Mouse (Mus musculus) kidney, postnatal 0 days (tissue): ENCODE measurements around the gene Trpm3. TPM values are rescaled to one million over a fixed set of nuclear protein-coding genes. Genes with fewer than 3 reads are reported as not detected.
"Not testable (repeated sequence)": the region's sequence is repeated elsewhere in the genome, so short reads cannot be mapped to it uniquely, and the experiment has no call there.

Experiments used
- ATAC-seq: fragments of 200-750 bp; cut with Nextera tagmentation; replicated peaks from 2 replicates; pipeline ENCODE4 v1.8.0; 2017; ENCODE audit warnings: low read depth, moderate number of reproducible peaks, moderate TSS enrichment, moderate library complexity; ENCODE audit not compliant: low FRiP score
- DNase-seq: peaks from one replicate; pipeline ENCODE4 v3.0.0-alpha.2; 2016; ENCODE audit warnings: low spot score
- H3K27ac ChIP-seq: fragments of 300-500 bp; sonication (generic); 2 replicates; pipeline ENCODE4 v1.5.1; 2014; ENCODE audit warnings: mild to moderate bottlenecking
- H3K27me3 ChIP-seq: fragments of 300-500 bp; sonication (generic); 2 replicates; pipeline ENCODE4 v1.6.1; 2014; ENCODE audit warnings: low read length, mixed read lengths; ENCODE audit not compliant: insufficient read depth
- H3K36me3 ChIP-seq: fragments of 300-500 bp; sonication (generic); 2 replicates; pipeline ENCODE4 v1.6.1; 2014; ENCODE audit warnings: low read length, mixed read lengths; ENCODE audit not compliant: insufficient read depth
- H3K4me1 ChIP-seq: fragments of 300-500 bp; sonication (generic); replicated peaks from 2 replicates; pipeline ENCODE4 v1.6.1; 2014; ENCODE audit warnings: antibody characterized with exemption, low read length, mixed read lengths; ENCODE audit not compliant: insufficient read depth
- H3K4me2 ChIP-seq: fragments of 300-500 bp; sonication (generic); 2 replicates; pipeline ENCODE4 v1.6.1; 2014; ENCODE audit warnings: mild to moderate bottlenecking, low read length, moderate library complexity, mixed read lengths
- H3K4me3 ChIP-seq: fragments of 300-500 bp; sonication (generic); replicated peaks from 2 replicates; pipeline ENCODE4 v1.5.1; 2014; ENCODE audit warnings: low read depth, low read length
- H3K9ac ChIP-seq: fragments of 300-500 bp; sonication (generic); 2 replicates; pipeline ENCODE4 v1.6.1; 2014; ENCODE audit warnings: low read depth, low read length
- H3K9me3 ChIP-seq: fragments of 300-500 bp; sonication (generic); replicated peaks from 2 replicates; pipeline ENCODE4 v1.6.1; 2016; ENCODE audit warnings: low read length, inconsistent platforms, mixed read lengths
- CTCF ChIP-seq: IDR thresholded peaks from 2 replicates; pipeline ENCODE4 v1.5.1; 2016; ENCODE audit warnings: antibody characterized with exemption, low read depth, mild to moderate bottlenecking, moderate library complexity
- WGBS: fragments of 180-500 bp; shearing (Covaris S2); extraction: QIAGEN DNeasy Blood & Tissue Kit; methylation state at CpG from one replicate; pipeline ENCODE4 v1.1.7; 2014; 5-methylcytosine and 5-hydroxymethylcytosine counted together
- polyA plus RNA-seq: library from polyadenylated mRNA; unstranded; fragments of >200 nt; fragmentation: Nextera tagmentation; extraction: Ambion mirVana; gene quantifications from 2 replicates; pipeline ENCODE4 v1.2.1, GENCODE M21; 2015

Trpm3 gene
- polyA plus RNA-seq, 1 experiment from 2014 or later, result 2.1 TPM

- TF ChIP-seq CTCF, result no peak
- no peaks in the 10 kb centered on the region for H3K27me3 ChIP-seq
- H3K27ac ChIP-seq, result no peak overlapping the region
- WGBS, result 87% methylated on average over 7 of the region's 7 CpGs
- no peaks in the 10 kb centered on the region for H3K36me3 ChIP-seq
- ATAC-seq (no peak), DNase-seq (no peak)
- no peak overlapping the region for H3K4me3 ChIP-seq
- no peak overlapping the region for H3K9ac ChIP-seq
- no peaks in the 10 kb centered on the region for H3K9me3 ChIP-seq
- H3K4me1 ChIP-seq, result no peaks in the 10 kb centered on the region
- no peak overlapping the region for H3K4me2 ChIP-seq
Measured at GRCm38 (mm10) chr19:22848783-22849576, 710.1 kb downstream of the Trpm3 start.

GRCm38 (mm10) chr19:22851423-22851822 lies 712.6 kb downstream of the Trpm3 start:
- H3K4me2 ChIP-seq, H3K9me3 ChIP-seq, H3K4me1 ChIP-seq, H3K36me3 ChIP-seq, H3K9ac ChIP-seq, H3K4me3 ChIP-seq, ATAC-seq, H3K27me3 ChIP-seq, H3K27ac ChIP-seq: not testable (repeated sequence)
- 46% methylated on average over 5 of the region's 5 CpGs for WGBS
- peak; percentile 43 for DNase-seq

GRCm38 (mm10) chr19:22859644-22860043 lies 720.8 kb downstream of the Trpm3 start:
- no peak for ATAC-seq
- Histone ChIP-seq H3K4me1 (no peaks in the 10 kb centered on the region), H3K4me3 (no peak overlapping the region), H3K27me3 (no peaks in the 10 kb centered on the region), H3K4me2 (no peak overlapping the region), H3K27ac (no peak overlapping the region), H3K36me3 (no peaks in the 10 kb centered on the region), H3K9me3 (no peaks in the 10 kb centered on the region), H3K9ac (no peak overlapping the region)
- WGBS, result 39% methylated on average over 4 of the region's 4 CpGs
- TF ChIP-seq CTCF, result no peak
- DNase-seq, result peak; percentile 31

- Histone ChIP-seq H3K4me2 (no peak overlapping the region), H3K27me3 (no peaks in the 10 kb centered on the region), H3K9ac (no peak overlapping the region), H3K36me3 (no peaks in the 10 kb centered on the region), H3K4me1 (no peaks in the 10 kb centered on the region), H3K4me3 (no peak overlapping the region), H3K27ac (no peak overlapping the region), H3K9me3 (no peaks in the 10 kb centered on the region)
- 66% methylated on average over 5 of the region's 5 CpGs for WGBS
- TF ChIP-seq CTCF, result no peak
- DNase-seq (no peak), ATAC-seq (no peak)
Measured at GRCm38 (mm10) chr19:22867456-22867855, 728.6 kb downstream of the Trpm3 start.

- 91% methylated on average over 2 of the region's 2 CpGs for WGBS
- no peaks in the 10 kb centered on the region for H3K27me3 ChIP-seq
- no peak for ATAC-seq
- H3K27ac ChIP-seq, result no peak overlapping the region
- no peak overlapping the region for H3K4me3 ChIP-seq
- H3K36me3 ChIP-seq, result no peaks in the 10 kb centered on the region
- H3K4me1 ChIP-seq, result no peaks in the 10 kb centered on the region
- TF ChIP-seq CTCF, result no peak
- DNase-seq, result no peak
- H3K9ac ChIP-seq, result no peak overlapping the region
- H3K9me3 ChIP-seq, result no peaks in the 10 kb centered on the region
- H3K4me2 ChIP-seq, result no peak overlapping the region
Measured at GRCm38 (mm10) chr19:22869853-22870252, 731.0 kb downstream of the Trpm3 start.

GRCm38 (mm10) chr19:22872456-22872855 lies 733.6 kb downstream of the Trpm3 start:
- WGBS, result 66% methylated on average over 5 of the region's 5 CpGs
- Histone ChIP-seq H3K36me3 (no peaks in the 10 kb centered on the region), H3K9me3 (no peaks in the 10 kb centered on the region), H3K4me3 (no peak overlapping the region), H3K27me3 (no peaks in the 10 kb centered on the region), H3K4me2 (no peak overlapping the region), H3K4me1 (no peaks in the 10 kb centered on the region), H3K27ac (no peak overlapping the region), H3K9ac (no peak overlapping the region)
- no peak for TF ChIP-seq CTCF
- DNase-seq (no peak), ATAC-seq (no peak)

GRCm38 (mm10) chr19:22880199-22880598 lies 741.4 kb downstream of the Trpm3 start:
- no peaks in the 10 kb centered on the region for H3K27me3 ChIP-seq
- no peaks in the 10 kb centered on the region for H3K36me3 ChIP-seq
- no peak overlapping the region for H3K4me3 ChIP-seq
- no peak overlapping the region for H3K27ac ChIP-seq
- no peak for TF ChIP-seq CTCF
- no peak overlapping the region for H3K9ac ChIP-seq
- no peak for ATAC-seq
- no peak for DNase-seq
- H3K4me1 ChIP-seq, result no peaks in the 10 kb centered on the region
- no peak overlapping the region for H3K4me2 ChIP-seq
- H3K9me3 ChIP-seq, result no peaks in the 10 kb centered on the region
- 62% methylated on average over 1 of the region's 1 CpGs for WGBS
